Mouse (Mus musculus) neural tube, embryonic 13.5 days (tissue): ENCODE data around the gene Rnf11. TPM values are rescaled to one million over a fixed set of nuclear protein-coding genes. Genes with fewer than 3 reads are reported as not detected.

Source experiments
- ATAC-seq: fragments of 200-750 bp; cut with Nextera tagmentation; 2 replicates; pipeline ENCODE4 v1.8.0; 2017; ENCODE audit warnings: low read depth, mild to moderate bottlenecking, moderate TSS enrichment, moderate library complexity
- H3K27ac ChIP-seq: fragments of 300-500 bp; sonication (generic); replicated peaks from 2 replicates; pipeline ENCODE4 v1.5.1; 2015; ENCODE audit warnings: moderate library complexity, mild to moderate bottlenecking, inconsistent platforms
- H3K27me3 ChIP-seq: fragments of 300-500 bp; sonication (generic); 2 replicates; pipeline ENCODE4 v1.6.1; 2015; ENCODE audit warnings: mild to moderate bottlenecking, inconsistent platforms
- H3K36me3 ChIP-seq: fragments of 300-500 bp; sonication (generic); 2 replicates; pipeline ENCODE4 v1.6.1; 2015; ENCODE audit warnings: mild to moderate bottlenecking, inconsistent platforms
- H3K4me1 ChIP-seq: fragments of 300-500 bp; sonication (generic); replicated peaks from 2 replicates; pipeline ENCODE4 v1.6.1; 2015; ENCODE audit warnings: inconsistent platforms
- H3K4me2 ChIP-seq: fragments of 300-500 bp; sonication (generic); 2 replicates; pipeline ENCODE4 v1.6.1; 2015; ENCODE audit warnings: inconsistent platforms, mild to moderate bottlenecking, moderate library complexity
- H3K4me3 ChIP-seq: fragments of 300-500 bp; sonication (generic); 2 replicates; pipeline ENCODE4 v1.5.1; 2015; ENCODE audit warnings: mild to moderate bottlenecking, inconsistent platforms
- H3K9ac ChIP-seq: fragments of 300-500 bp; sonication (generic); 2 replicates; pipeline ENCODE4 v1.6.1; 2015; ENCODE audit warnings: moderate library complexity, mild to moderate bottlenecking, inconsistent platforms
- H3K9me3 ChIP-seq: fragments of 300-500 bp; sonication (generic); 2 replicates; pipeline ENCODE4 v1.6.1; 2016; ENCODE audit warnings: inconsistent platforms
- WGBS: fragments of 180-500 bp; shearing (Covaris S2); methylation state at CpG from one replicate; pipeline ENCODE4 v1.1.7; 2015; 5-methylcytosine and 5-hydroxymethylcytosine counted together
- polyA plus RNA-seq: library from polyadenylated mRNA; unstranded; fragments of >200 nt; fragmentation: Nextera tagmentation; extraction: Ambion mirVana; gene quantifications from 2 replicates; pipeline ENCODE4 v1.2.1, GENCODE M21; 2015

Gene Rnf11
- polyA plus RNA-seq, 1 experiment from 2014 or later = 66.7 TPM

DNA sequence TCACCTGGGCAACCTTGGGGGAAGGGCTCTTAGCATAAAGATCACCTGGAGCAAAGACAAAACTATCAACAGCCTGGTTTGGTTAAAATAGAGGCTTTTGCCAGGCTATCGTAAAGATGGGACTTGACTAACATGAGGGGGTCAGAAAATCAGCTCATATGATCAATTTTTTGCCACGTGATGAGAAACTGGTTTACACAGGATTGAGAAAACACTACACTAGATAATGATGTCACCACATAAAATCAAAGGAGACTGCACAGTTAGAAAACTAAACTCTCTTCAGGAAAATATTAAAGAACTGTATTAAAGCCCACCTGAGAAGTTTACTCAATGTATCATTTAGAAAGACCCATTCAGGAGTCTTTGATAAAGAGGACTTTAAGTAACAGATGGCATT lies 9.4 kb downstream of the Rnf11 start:
- ATAC-seq = no peak
- Histone ChIP-seq H3K4me3 (peak overlapping the region; percentile 90), H3K9me3 (no peaks in the 10 kb centered on the region), H3K36me3 (peaks cover 6% of the 10 kb centered on the region; the same call in 1 of the 2 replicates), H3K9ac (peak overlapping the region; percentile 98), H3K27ac (no peak overlapping the region), H3K4me1 (peaks cover 33% of the 10 kb centered on the region), H3K27me3 (no peaks in the 10 kb centered on the region), H3K4me2 (peak overlapping the region; percentile 74)
- 63% methylated on average over 2 of the region's 2 CpGs for WGBS

DNA sequence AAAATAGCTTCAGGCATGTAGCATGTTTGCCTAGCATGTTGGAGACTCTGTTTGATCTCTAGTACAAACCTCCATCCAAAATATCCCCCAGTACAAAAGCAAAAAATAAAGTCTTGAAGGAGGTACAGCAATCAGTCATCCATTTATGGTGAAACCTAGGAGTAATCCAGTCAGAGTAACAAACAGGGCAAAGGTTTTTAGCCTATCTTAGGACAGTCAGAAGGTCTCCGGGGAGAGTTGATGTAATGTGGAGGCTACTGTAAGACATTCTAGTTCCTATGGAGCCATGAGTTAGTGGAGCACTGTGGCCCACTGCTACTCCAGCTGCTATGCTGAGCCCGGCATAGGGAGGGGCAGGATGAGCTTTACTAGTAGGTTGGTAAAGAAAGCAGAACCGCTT lies 12.0 kb downstream of the Rnf11 start:
- ATAC-seq = no peak
- H3K27ac ChIP-seq = no peak overlapping the region
- H3K4me2 ChIP-seq = no peak overlapping the region
- no peak overlapping the region for H3K9ac ChIP-seq
- H3K4me3 ChIP-seq = no peak overlapping the region
- no peaks in the 10 kb centered on the region for H3K27me3 ChIP-seq
- H3K4me1 ChIP-seq = peaks cover 33% of the 10 kb centered on the region
- H3K36me3 ChIP-seq = peaks cover 6% of the 10 kb centered on the region; the same call in 1 of the 2 replicates
- WGBS = 89% methylated on average over 3 of the region's 3 CpGs
- no peaks in the 10 kb centered on the region for H3K9me3 ChIP-seq

DNA sequence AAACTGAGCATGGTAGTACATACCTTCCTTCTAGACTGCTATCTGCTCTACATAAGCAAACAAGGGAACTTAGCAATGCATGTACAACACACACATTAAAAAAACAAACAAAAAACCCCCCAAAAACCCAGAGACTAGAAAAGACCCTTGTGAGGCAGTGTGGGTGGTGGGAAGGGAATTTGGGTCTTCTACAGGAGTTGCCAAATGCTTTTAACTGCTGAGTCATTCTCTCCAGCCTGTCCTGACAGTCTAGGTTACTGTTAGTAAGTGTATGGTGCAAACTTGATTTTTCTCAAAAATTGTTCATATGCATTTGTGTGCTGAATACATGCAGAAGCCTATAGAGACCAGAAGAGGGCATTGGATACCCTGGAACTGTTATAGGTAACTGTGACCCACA lies 12.9 kb downstream of the Rnf11 start:
- ATAC-seq = no peak
- Histone ChIP-seq H3K4me3 (no peak overlapping the region), H3K9ac (no peak overlapping the region), H3K27me3 (no peaks in the 10 kb centered on the region), H3K27ac (no peak overlapping the region), H3K9me3 (no peaks in the 10 kb centered on the region), H3K4me2 (no peak overlapping the region), H3K4me1 (peaks cover 33% of the 10 kb centered on the region), H3K36me3 (peaks cover 6% of the 10 kb centered on the region; the same call in 1 of the 2 replicates)

DNA sequence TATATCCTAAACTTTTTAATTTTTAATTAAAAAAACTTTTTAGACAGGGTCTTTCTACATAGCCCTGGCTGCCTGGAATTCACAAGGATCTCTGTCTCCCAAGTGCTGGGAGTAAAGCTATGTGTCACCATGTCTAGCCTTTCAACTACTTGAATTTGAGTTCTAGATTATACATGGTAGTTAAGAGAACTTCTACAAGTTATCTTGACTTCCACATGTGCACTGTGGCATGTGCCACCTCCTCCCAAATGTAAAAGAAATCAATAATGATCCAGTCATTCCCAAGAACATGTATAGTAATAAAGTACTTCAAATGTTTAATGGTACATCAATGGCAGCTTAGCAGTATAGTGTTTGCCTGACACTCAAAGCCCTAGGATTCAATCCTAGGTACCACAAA lies 16.8 kb downstream of the Rnf11 start:
- no peak overlapping the region for H3K9ac ChIP-seq
- peaks cover 5% of the 10 kb centered on the region; the same call in 1 of the 2 replicates for H3K36me3 ChIP-seq
- H3K4me2 ChIP-seq = no peak overlapping the region
- H3K9me3 ChIP-seq = no peaks in the 10 kb centered on the region
- no peak for ATAC-seq
- H3K27ac ChIP-seq = no peak overlapping the region
- no peaks in the 10 kb centered on the region for H3K27me3 ChIP-seq
- H3K4me3 ChIP-seq = no peak overlapping the region
- H3K4me1 ChIP-seq = peaks cover 10% of the 10 kb centered on the region; the same call in 1 of the 2 replicates

DNA sequence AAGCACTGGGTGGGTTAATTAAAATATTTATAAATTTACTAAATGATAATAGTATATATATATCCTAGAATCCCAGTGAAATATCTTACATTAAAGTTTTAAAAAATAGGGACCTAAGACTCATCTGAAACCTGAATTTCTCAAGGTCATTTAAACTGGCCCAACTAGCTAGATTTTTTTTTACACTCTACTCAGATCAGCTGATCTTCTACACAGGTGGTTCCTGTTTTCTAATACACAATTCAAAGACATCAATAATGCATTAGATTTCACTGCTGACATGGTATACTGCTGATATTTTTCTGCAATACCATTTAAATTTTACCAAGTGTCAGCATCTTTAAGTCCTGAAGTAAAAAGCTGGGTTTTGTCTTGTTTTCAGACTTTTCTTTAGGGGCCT lies 20.6 kb downstream of the Rnf11 start:
- ATAC-seq = no peak
- no peak overlapping the region for H3K27ac ChIP-seq
- H3K36me3 ChIP-seq = no peaks in the 10 kb centered on the region

DNA sequence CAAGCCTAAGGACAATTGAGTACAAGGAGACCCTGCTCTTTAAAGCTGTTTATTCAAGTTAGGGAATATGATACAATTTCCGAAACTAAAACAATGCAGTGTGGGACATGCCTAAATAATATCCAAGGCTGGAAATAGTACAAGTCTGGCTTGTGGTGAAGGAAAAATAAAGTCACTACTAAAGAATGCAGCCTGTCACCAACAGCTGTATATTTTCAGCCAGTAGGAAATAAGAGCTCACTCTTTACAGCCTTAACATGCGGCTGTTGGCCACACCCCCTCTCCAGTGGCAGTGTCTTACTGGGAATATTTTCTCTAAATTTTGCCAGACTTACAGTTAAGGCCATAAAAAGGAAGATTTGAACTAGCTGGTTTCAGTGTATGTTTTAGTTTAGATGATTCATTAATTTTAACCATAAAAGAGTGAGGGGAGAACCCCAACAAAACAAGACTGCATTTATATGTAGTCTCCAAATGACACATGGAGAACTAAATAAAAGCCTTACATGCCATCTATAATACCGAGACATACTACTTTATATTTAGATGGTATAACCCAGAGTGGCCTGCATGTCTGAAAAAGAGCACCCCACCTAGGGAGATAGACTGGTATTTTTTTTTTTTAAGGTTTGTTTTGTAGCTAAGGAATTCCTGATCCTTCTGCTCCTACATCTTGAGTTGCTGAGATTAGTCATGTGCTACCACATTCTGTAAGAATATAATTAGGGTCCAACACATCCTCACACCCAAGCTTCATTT lies 23.9 kb downstream of the Rnf11 start:
- Histone ChIP-seq H3K27ac (no peak overlapping the region), H3K4me2 (no peak overlapping the region), H3K9ac (no peak overlapping the region), H3K27me3 (no peaks in the 10 kb centered on the region), H3K4me3 (no peak overlapping the region), H3K36me3 (peaks cover 3% of the 10 kb centered on the region; the same call in 1 of the 2 replicates), H3K9me3 (no peaks in the 10 kb centered on the region), H3K4me1 (0 out of 2 replicates have a peak, but pooled peaks cover 9% of the 10 kb centered on the region)
- 68% methylated on average over 3 of the region's 3 CpGs for WGBS
- ATAC-seq = no peak

More for the DNA sequence above, 20.6 kb downstream of the Rnf11 start:
- Histone ChIP-seq H3K4me3 (no peak overlapping the region), H3K4me2 (no peak overlapping the region), H3K9me3 (no peaks in the 10 kb centered on the region), H3K4me1 (0 out of 2 replicates have a peak, but pooled peaks cover 9% of the 10 kb centered on the region), H3K27me3 (no peaks in the 10 kb centered on the region), H3K9ac (no peak overlapping the region)

DNA sequence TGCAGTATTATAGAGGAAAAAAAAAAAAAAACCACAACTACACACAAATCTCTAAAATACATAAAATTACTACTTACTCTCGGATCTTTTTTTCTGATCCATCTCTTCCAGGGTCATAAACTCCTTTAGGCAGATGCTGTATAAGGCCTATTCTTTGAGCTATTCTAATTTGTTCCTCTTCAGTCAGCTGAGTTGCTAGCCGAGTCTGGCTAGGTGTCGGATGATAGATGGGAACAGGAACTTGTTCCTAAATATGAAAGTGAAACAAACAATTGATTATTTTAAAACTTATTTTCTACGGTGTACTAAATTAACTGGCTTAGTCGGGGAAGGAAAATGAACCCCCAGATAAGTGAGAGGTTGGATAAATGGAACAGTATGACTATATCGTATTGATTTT lies 27.7 kb downstream of the Rnf11 start:
- no peaks in the 10 kb centered on the region for H3K27me3 ChIP-seq
- no peak overlapping the region for H3K27ac ChIP-seq
- H3K9ac ChIP-seq = no peak overlapping the region
- no peaks in the 10 kb centered on the region for H3K9me3 ChIP-seq
- H3K4me3 ChIP-seq = no peak overlapping the region
- peaks cover 19% of the 10 kb centered on the region for H3K36me3 ChIP-seq
- WGBS = 87% methylated on average over 6 of the region's 6 CpGs
- no peak for ATAC-seq
- 0 out of 2 replicates have a peak, but pooled peaks cover 9% of the 10 kb centered on the region for H3K4me1 ChIP-seq
- H3K4me2 ChIP-seq = no peak overlapping the region

DNA sequence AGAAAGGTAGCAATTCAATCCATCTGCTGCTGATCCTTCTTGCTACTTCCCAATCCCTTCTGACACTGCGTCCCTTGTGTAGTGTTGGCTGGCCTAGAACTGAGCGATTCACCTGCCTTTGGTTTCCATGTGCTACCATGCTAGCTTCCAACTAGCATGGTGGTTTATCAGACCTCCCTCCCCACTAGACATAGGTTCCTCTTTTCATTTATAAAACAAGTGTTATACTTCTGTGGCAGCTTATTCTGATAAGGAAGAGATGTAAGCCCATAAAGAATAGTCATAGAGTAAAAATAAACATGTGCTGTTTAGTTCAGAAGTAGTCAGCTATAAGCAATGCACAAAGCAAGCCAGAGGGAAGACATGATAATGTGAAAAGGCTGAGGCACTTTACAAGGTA lies 36.0 kb downstream of the Rnf11 start:
- WGBS = 97% methylated on average over 2 of the region's 2 CpGs

DNA sequence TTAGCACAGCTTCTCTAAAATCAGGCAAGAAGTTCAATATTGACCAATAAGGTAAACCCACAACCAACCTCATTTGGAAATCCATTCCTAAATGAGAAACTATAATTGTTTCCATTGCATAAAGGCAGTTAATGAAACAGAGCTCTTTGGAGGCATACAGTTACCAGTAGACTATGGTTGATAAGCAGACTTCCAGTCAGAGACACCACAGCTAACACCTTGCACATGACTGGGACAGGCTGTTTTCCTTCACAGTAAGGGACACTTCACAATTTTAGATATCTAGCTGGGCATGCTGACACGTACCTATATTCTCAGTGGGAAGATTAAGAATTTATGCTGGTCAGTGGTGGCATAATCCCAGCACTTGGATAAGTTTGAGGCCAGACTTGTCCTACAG lies 38.6 kb downstream of the Rnf11 start:
- Histone ChIP-seq H3K9ac (no peak overlapping the region), H3K4me1 (no peaks in the 10 kb centered on the region), H3K4me3 (no peak overlapping the region), H3K4me2 (no peak overlapping the region), H3K36me3 (no peaks in the 10 kb centered on the region), H3K9me3 (no peaks in the 10 kb centered on the region), H3K27ac (no peak overlapping the region), H3K27me3 (no peaks in the 10 kb centered on the region)
- ATAC-seq = no peak
- WGBS = 73% methylated on average over 1 of the region's 1 CpGs

More for the DNA sequence above, 36.0 kb downstream of the Rnf11 start:
- H3K9me3 ChIP-seq = no peaks in the 10 kb centered on the region
- H3K4me1 ChIP-seq = no peaks in the 10 kb centered on the region
- no peak overlapping the region for H3K27ac ChIP-seq
- no peak overlapping the region for H3K4me2 ChIP-seq
- ATAC-seq = no peak
- peaks cover 8% of the 10 kb centered on the region for H3K36me3 ChIP-seq
- no peak overlapping the region for H3K9ac ChIP-seq
- H3K27me3 ChIP-seq = no peaks in the 10 kb centered on the region
- no peak overlapping the region for H3K4me3 ChIP-seq

DNA sequence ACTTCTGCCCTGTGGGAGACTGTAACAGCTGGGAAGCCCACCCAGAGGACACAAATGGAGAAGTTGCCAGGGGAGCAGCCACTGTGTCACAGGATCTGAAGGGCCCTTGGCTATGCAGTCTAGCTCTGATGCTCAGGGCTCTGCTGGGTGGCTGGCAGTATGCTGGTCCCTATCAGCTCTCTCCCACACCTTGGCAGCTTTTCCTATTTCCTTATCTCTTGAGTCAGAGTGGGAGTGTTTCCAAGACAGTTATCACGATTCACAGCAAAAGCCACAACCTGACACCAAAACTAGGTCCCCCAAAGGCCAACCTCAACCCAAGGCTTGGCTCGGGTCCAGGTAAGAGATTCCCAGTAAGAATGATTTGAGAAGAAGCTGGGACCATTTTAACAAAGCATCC lies 39.1 kb downstream of the Rnf11 start:
- no peak overlapping the region for H3K27ac ChIP-seq
- no peaks in the 10 kb centered on the region for H3K27me3 ChIP-seq
- H3K4me2 ChIP-seq = no peak overlapping the region
- no peak overlapping the region for H3K4me3 ChIP-seq
- H3K4me1 ChIP-seq = no peaks in the 10 kb centered on the region
- 91% methylated on average over 2 of the region's 2 CpGs for WGBS
- no peaks in the 10 kb centered on the region for H3K9me3 ChIP-seq
- ATAC-seq = no peak
- no peak overlapping the region for H3K9ac ChIP-seq
- no peaks in the 10 kb centered on the region for H3K36me3 ChIP-seq

DNA sequence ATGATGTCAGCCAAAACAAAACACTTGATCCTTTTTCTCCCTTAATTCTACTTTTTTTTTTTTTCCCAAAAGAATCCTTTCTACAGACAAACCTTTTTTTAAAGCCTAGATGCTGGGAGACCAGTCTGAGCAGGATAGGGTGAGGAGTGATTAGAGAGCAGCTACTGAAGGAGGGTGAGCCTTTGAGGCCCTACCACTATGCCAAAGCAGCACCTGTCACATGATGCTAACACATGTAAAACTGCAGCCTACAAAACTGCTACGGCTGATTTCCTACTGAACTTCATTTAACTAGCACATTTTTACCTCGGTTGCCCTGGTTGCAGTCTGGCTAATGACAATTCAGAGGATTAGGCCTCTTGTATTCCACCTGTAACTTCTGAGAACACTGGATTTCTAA lies 39.6 kb downstream of the Rnf11 start:
- H3K9me3 ChIP-seq = no peaks in the 10 kb centered on the region
- no peak overlapping the region for H3K9ac ChIP-seq
- H3K27ac ChIP-seq = no peak overlapping the region
- 70% methylated on average over 2 of the region's 2 CpGs for WGBS
- no peaks in the 10 kb centered on the region for H3K27me3 ChIP-seq
- no peak for ATAC-seq
- H3K4me2 ChIP-seq = no peak overlapping the region
- H3K36me3 ChIP-seq = no peaks in the 10 kb centered on the region
- H3K4me3 ChIP-seq = no peak overlapping the region
- H3K4me1 ChIP-seq = no peaks in the 10 kb centered on the region

DNA sequence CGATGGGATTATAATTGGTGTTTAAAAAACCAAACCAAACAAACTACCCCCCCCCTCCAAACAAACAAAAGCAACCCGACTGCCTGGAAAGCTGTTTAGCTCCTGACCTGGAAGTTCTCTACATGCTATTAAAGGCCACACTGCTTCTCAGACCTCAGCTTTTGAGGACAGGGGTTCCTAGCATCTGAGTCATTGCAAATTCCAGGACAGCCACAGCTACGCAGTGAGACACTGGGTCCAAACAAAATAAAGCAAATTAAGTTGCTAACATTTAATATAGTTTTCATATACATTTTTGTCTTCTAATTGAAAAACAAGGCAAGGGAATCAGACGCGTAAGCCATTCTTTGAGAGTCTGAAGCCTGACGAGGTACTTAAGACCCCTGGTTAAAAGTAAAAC lies 40.1 kb downstream of the Rnf11 start:
- WGBS = 85% methylated on average over 6 of the region's 6 CpGs
- H3K36me3 ChIP-seq = no peaks in the 10 kb centered on the region
- no peak for ATAC-seq

DNA sequence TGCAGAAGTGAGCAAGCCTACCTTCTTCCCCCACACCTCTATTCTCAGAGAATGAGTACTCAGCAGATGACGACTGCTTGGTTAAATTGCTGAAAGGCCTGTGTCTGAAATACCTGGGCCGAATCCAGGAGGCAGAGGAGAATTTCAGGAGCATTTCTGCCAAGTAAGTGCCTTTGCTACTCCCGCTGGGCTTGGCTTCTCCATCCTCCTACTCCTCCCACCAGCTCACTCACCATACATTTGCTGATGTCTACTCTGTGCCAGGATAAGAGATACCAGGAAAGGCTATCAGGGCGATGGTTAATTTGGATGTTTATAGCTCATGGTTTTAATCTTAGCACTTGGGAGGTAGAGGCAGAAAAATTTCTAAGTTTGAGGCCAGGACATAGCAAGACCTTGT lies 41.9 kb downstream of the Rnf11 start:
- 85% methylated on average over 4 of the region's 4 CpGs for WGBS
- Histone ChIP-seq H3K36me3 (no peaks in the 10 kb centered on the region), H3K4me1 (no peaks in the 10 kb centered on the region; the same call in 1 of the 2 replicates), H3K9me3 (no peaks in the 10 kb centered on the region), H3K27me3 (no peaks in the 10 kb centered on the region), H3K27ac (no peak overlapping the region), H3K4me3 (no peak overlapping the region), H3K4me2 (no peak overlapping the region), H3K9ac (no peak overlapping the region)
- ATAC-seq = no peak

More for the DNA sequence above, 40.1 kb downstream of the Rnf11 start:
- Histone ChIP-seq H3K4me1 (no peaks in the 10 kb centered on the region), H3K27me3 (no peaks in the 10 kb centered on the region), H3K9ac (no peak overlapping the region), H3K4me2 (no peak overlapping the region), H3K27ac (no peak overlapping the region), H3K4me3 (no peak overlapping the region), H3K9me3 (no peaks in the 10 kb centered on the region)
